Mouse (Mus musculus) liver, adult 2 months (tissue): Measurements from ENCODE around the gene Ctnnbl1.

ENCODE experiments used
- CTCF ChIP-seq: fragments of 200-500 bp; IDR thresholded peaks from 2 replicates; pipeline ENCODE4 v1.5.1; 2011; ENCODE audit warnings: low read depth, low read length, control low read depth
- POLR2A ChIP-seq: fragments of 200-500 bp; IDR thresholded peaks from 2 replicates; pipeline ENCODE4 v1.6.1; 2011; ENCODE audit warnings: low read length, control low read depth; ENCODE audit not compliant: insufficient read depth; ENCODE audit errors: extremely low read depth

DNA sequence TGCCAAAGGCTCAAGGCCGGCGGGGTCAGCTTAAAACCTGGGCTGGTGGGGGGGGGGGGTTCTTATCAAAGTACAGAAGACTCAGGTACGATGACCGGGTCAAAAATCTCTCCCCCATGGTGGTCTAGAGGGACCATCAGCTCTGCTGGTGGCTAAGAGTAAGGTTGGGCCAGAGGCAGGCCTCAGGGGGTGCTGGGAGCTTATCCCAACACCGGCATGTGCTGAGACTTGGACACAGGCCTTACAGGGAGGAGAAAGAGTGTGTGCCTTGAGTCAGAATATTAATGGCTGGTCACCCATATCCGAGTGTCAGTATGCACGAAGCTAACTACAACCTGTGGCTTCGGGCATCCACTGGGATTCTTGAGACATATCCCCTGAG, 31.4 kb upstream of the Ctnnbl1 start:
- TF ChIP-seq CTCF (no peak), POLR2A (no peak)
